Mouse (Mus musculus) midbrain, postnatal 0 days (tissue): ENCODE measurements around the gene Tspan4. TPM values are rescaled to one million over a fixed set of nuclear protein-coding genes. Genes with fewer than 3 reads are reported as not detected.

Experiments used
- ATAC-seq: fragments of 200-750 bp; cut with Nextera tagmentation; 2 replicates; pipeline ENCODE4 v1.8.0; 2017; ENCODE audit warnings: moderate number of reproducible peaks, mild to moderate bottlenecking, moderate TSS enrichment, moderate library complexity; ENCODE audit not compliant: low FRiP score
- DNase-seq: peaks from one replicate; pipeline ENCODE4 v3.0.0-alpha.2; 2015; ENCODE audit warnings: low spot score
- H3K27ac ChIP-seq: fragments of 300-500 bp; sonication (generic); 2 replicates; pipeline ENCODE4 v1.5.1; 2014; ENCODE audit warnings: low read depth, mild to moderate bottlenecking, low read length, mixed read lengths
- H3K27me3 ChIP-seq: fragments of 300-500 bp; sonication (generic); 2 replicates; pipeline ENCODE4 v1.6.1; 2014; ENCODE audit warnings: low read length, control low read depth, mixed read lengths; ENCODE audit not compliant: insufficient read depth
- H3K36me3 ChIP-seq: fragments of 300-500 bp; sonication (generic); 2 replicates; pipeline ENCODE4 v1.6.1; 2014; ENCODE audit warnings: low read length, control low read depth, mixed read lengths; ENCODE audit not compliant: insufficient read depth
- H3K4me1 ChIP-seq: fragments of 300-500 bp; sonication (generic); 2 replicates; pipeline ENCODE4 v1.6.1; 2014; ENCODE audit warnings: mild to moderate bottlenecking, control low read depth, antibody characterized with exemption, low read length, mixed read lengths; ENCODE audit not compliant: insufficient read depth
- H3K4me2 ChIP-seq: fragments of 300-500 bp; sonication (generic); 2 replicates; pipeline ENCODE4 v1.6.1; 2014; ENCODE audit warnings: low read depth, mild to moderate bottlenecking, low read length, mixed read lengths; ENCODE audit not compliant: poor library complexity, severe bottlenecking
- H3K4me3 ChIP-seq: fragments of 300-500 bp; sonication (generic); 2 replicates; pipeline ENCODE4 v1.5.1; 2014; ENCODE audit warnings: low read depth, mild to moderate bottlenecking, low read length, moderate library complexity
- H3K9ac ChIP-seq: fragments of 300-500 bp; sonication (generic); replicated peaks from 2 replicates; pipeline ENCODE4 v1.6.1; 2014; ENCODE audit warnings: mild to moderate bottlenecking, low read length, moderate library complexity, mixed read lengths; ENCODE audit not compliant: poor library complexity, severe bottlenecking
- H3K9me3 ChIP-seq: fragments of 300-500 bp; sonication (generic); 2 replicates; pipeline ENCODE4 v1.6.1; 2016; ENCODE audit warnings: low read length, control low read depth
- CTCF ChIP-seq: IDR thresholded peaks from 2 replicates; pipeline ENCODE4 v1.5.1; 2016; ENCODE audit warnings: antibody characterized with exemption, mild to moderate bottlenecking
- WGBS: fragments of 180-500 bp; shearing (Covaris S2); extraction: QIAGEN DNeasy Blood & Tissue Kit; methylation state at CpG from one replicate; pipeline ENCODE4 v1.1.7; 2014; 5-methylcytosine and 5-hydroxymethylcytosine counted together
- polyA plus RNA-seq: library from polyadenylated mRNA; unstranded; fragments of >200 nt; fragmentation: Nextera tagmentation; extraction: Ambion mirVana; gene quantifications from 2 replicates; pipeline ENCODE4 v1.2.1, GENCODE M21; 2015
- total RNA-seq: library from RNA; depleted of rRNA; stranded (reverse); fragments of >200 nt; gene quantifications from 2 replicates; pipeline ENCODE4 v1.2.3, GENCODE M21; 2014

Tspan4 gene
- total and polyA plus RNA-seq, 2 experiments from 2014 or later, result 68.1 to 94.8 TPM

DNA sequence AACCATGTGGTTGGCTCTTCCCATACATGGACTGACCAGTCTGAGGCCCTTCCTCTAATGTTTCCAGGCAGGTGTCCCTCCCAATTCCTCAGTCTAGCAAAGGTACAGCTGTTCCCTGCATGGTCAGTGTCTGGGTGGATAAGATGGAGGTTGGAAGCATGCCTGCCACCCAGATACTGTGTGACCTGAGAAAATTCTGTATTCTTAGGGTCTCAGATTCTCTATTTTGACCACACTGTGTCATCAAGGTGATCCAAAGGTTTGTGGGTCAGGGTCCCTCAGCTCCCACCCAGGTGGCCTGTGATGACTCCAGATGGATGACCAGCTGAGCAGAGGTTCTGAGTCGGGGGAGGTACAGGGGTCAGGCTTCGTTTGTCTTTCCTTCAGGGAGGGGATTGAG, 10.1 kb downstream of the Tspan4 start:
- no peaks in the 10 kb centered on the region for H3K36me3 ChIP-seq
- H3K27me3 ChIP-seq, result no peaks in the 10 kb centered on the region
- H3K9me3 ChIP-seq, result no peaks in the 10 kb centered on the region
- no peak overlapping the region for H3K9ac ChIP-seq
- no peak overlapping the region for H3K27ac ChIP-seq
- DNase-seq, result no peak
- TF ChIP-seq CTCF, result no peak
- 82% methylated on average over 2 of the region's 2 CpGs for WGBS
- H3K4me2 ChIP-seq, result no peak overlapping the region
- ATAC-seq, result no peak
- H3K4me3 ChIP-seq, result no peak overlapping the region
- peaks cover 15% of the 10 kb centered on the region; the same call in 1 of the 2 replicates for H3K4me1 ChIP-seq

DNA sequence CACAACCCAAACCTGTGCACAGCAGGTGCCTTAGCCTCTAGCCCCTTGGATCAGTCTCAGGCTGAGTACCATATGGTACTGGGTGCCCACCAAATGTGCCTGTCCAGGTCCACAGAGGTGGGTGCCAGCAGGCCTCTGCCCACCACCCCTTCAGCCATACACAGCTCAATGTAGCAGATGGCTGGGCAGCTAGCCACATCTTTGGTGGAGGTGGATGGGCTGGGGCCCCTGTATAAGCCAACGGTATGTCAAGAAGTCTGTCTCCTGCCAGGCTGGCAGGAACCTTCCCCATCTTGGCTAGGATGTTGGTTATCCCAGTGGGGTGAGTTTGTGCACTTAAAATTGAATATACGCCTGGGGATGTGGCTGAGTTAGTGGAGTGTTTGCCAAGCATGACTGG, 10.6 kb downstream of the Tspan4 start:
- ATAC-seq (no peak), DNase-seq (peak; percentile 63)
- Histone ChIP-seq H3K4me2 (no peak overlapping the region), H3K27ac (no peak overlapping the region), H3K9me3 (no peaks in the 10 kb centered on the region), H3K36me3 (0 out of 2 replicates have a peak, but pooled peaks cover under 1% of the 10 kb centered on the region), H3K4me3 (no peak overlapping the region), H3K4me1 (peaks cover 11% of the 10 kb centered on the region; the same call in 1 of the 2 replicates), H3K9ac (no peak overlapping the region), H3K27me3 (no peaks in the 10 kb centered on the region)
- TF ChIP-seq CTCF, result no peak
- WGBS, result 93% methylated on average over 2 of the region's 2 CpGs

DNA sequence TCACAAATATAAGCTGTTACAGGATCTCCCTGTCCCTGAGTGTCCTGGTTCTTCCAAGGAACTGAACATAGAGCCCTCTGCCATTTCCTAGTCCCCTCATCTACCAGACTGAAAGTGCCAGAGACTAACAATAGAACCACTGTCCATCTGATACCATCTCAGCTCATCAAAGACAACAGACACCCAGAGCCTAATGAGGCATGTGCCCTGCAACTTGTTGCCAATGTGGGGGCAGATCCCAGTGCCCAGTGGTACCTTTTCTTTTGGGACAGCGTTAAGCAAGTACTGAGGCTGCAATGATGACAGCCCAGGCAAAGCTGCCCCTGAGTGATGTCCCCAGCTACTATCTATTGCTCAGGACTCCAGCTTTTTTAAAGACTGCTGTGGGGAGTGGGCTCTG, 11.2 kb downstream of the Tspan4 start:
- Histone ChIP-seq H3K4me1 (peaks cover 11% of the 10 kb centered on the region; the same call in 1 of the 2 replicates), H3K4me2 (no peak overlapping the region), H3K36me3 (0 out of 2 replicates have a peak, but pooled peaks cover 3% of the 10 kb centered on the region), H3K27me3 (no peaks in the 10 kb centered on the region), H3K4me3 (no peak overlapping the region), H3K27ac (no peak overlapping the region), H3K9ac (no peak overlapping the region), H3K9me3 (no peaks in the 10 kb centered on the region)
- ATAC-seq (no peak), DNase-seq (no peak)
- WGBS, result 95% methylated on average over 1 of the region's 1 CpGs
- no peak for TF ChIP-seq CTCF

DNA sequence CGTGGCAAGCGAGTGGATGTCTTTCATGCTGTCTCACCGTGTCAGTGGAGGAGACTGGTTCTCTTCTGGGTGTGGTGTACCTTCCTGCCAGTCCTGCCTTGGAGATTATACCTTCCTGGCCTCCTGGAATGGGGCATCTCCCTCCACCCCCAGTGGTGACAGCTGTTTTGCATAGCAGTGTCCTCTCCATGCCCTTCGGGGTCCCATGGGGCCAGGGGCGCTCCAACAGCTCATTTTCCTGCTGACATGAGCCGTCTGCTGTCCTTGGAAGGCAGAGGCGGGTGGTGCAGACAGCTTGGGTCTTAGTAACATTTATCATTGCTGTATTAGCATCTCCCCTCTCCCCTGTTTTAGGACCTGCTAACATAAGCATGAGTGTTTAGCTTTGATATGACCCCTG, 12.1 kb downstream of the Tspan4 start:
- H3K9me3 ChIP-seq, result no peaks in the 10 kb centered on the region
- TF ChIP-seq CTCF, result no peak
- no peak overlapping the region for H3K4me3 ChIP-seq
- no peak overlapping the region for H3K4me2 ChIP-seq
- 79% methylated on average over 7 of the region's 7 CpGs for WGBS
- DNase-seq (no peak), ATAC-seq (no peak)
- H3K36me3 ChIP-seq, result peaks cover 8% of the 10 kb centered on the region
- no peaks in the 10 kb centered on the region for H3K27me3 ChIP-seq
- peaks cover 11% of the 10 kb centered on the region; the same call in 1 of the 2 replicates for H3K4me1 ChIP-seq
- no peak overlapping the region for H3K27ac ChIP-seq
- no peak overlapping the region for H3K9ac ChIP-seq

DNA sequence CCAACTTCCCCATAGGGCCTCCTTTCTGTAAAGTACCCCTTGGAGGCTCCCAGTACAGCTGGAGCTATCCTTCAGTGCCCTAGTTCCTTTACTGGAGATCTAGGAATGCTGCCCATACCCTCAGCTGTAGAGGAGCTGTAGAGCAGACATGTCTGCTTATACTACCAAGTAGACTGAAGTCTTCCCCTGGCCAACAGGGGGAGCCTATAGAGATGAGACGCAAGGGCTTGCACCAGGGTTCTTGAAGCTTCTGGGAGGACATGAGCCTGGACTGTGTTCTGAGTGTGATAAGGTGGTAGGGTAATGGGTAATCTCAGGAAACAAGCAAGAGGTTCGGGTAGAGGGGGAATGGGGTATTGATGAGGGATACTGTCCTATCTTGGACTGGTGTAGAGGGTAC, 16.1 kb downstream of the Tspan4 start:
- ATAC-seq, result no peak
- no peak for DNase-seq
- Histone ChIP-seq H3K4me1 (no peaks in the 10 kb centered on the region), H3K4me2 (no peak overlapping the region), H3K9ac (no peak overlapping the region), H3K27ac (no peak overlapping the region), H3K9me3 (no peaks in the 10 kb centered on the region), H3K36me3 (peaks cover 35% of the 10 kb centered on the region), H3K27me3 (no peaks in the 10 kb centered on the region), H3K4me3 (no peak overlapping the region)
- WGBS, result 84% methylated on average over 2 of the region's 2 CpGs
- TF ChIP-seq CTCF, result peak; percentile 26; the same call in 1 of the 2 replicates

DNA sequence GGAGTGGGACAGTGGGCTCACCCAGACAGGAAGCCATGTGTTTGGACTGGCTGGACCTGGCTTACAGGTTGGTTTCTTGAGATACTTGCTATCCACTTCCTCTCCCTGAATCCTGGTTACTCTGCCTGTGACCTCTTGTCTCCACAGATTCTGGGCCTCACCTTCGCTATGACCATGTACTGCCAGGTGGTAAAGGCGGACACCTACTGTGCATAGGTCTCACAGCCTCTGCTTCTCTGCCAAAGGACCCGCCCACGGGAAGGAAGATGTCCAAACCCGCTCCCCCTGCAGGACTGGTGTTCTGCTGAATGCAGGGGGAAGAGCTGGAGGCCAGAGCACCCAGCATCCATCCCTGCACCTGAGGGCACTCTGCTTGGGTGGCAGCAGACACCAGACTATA, 17.7 kb downstream of the Tspan4 start:
- WGBS, result 82% methylated on average over 5 of the region's 5 CpGs
- no peak for ATAC-seq
- no peak overlapping the region for H3K4me3 ChIP-seq
- H3K9ac ChIP-seq, result no peak overlapping the region
- H3K27ac ChIP-seq, result no peak overlapping the region
- H3K4me2 ChIP-seq, result no peak overlapping the region
- no peaks in the 10 kb centered on the region for H3K9me3 ChIP-seq
- no peak for DNase-seq
- H3K36me3 ChIP-seq, result peaks cover 38% of the 10 kb centered on the region
- no peaks in the 10 kb centered on the region for H3K4me1 ChIP-seq
- no peak for TF ChIP-seq CTCF
- no peaks in the 10 kb centered on the region for H3K27me3 ChIP-seq
